Mouse (Mus musculus) thymus, adult 2 months (tissue): ENCODE measurements around the gene Olfr517.

Experiments used
- CTCF ChIP-seq: fragments of 200-500 bp; IDR thresholded peaks from 2 replicates; pipeline ENCODE4 v1.5.1; 2012; ENCODE audit warnings: mild to moderate bottlenecking, control low read depth, low read length, moderate library complexity, borderline replicate concordance; ENCODE audit not compliant: control insufficient read depth, poor library complexity, insufficient read depth; ENCODE audit errors: extremely low read depth
- POLR2A ChIP-seq: fragments of 200-500 bp; IDR thresholded peaks from 2 replicates; pipeline ENCODE4 v1.6.1; 2012; ENCODE audit warnings: mild to moderate bottlenecking, low read length, control low read depth, moderate library complexity; ENCODE audit not compliant: control insufficient read depth, poor library complexity, insufficient read depth; ENCODE audit errors: extremely low read depth

DNA sequence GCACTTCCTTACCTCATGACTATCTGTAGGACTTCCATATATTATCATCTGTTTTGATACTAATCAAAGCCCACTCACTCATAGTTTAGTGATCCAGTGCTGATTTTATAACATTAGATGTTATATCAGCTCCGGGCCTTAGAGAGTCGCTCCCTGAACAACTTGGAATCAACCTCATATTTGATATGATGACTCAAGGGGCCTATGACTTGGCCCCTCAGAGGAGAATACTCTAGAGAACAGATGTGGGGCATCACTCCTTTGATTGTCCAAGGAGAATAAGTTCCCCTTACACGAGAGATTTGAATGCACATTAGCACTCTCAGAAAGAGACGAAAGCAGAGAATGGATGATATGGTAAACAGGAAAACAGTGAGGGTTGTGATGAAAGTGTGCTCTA, 12.7 kb upstream of the Olfr517 start, which contains the start of gene Olfr518:
- no peak for TF ChIP-seq POLR2A
- TF ChIP-seq CTCF, result no peak
